Mouse (Mus musculus) thymus, adult 2 months (tissue): ENCODE data around the gene Aplp2. TPM values are rescaled to one million over a fixed set of nuclear protein-coding genes. Genes with fewer than 3 reads are reported as not detected.
A peak's percentile ranks its signal among the peaks of the same experiment; 100 is the strongest.

Experiments used
- DNase-seq: peaks from one replicate; pipeline ENCODE4 v3.0.0; 2021
- H3K27ac ChIP-seq: fragments of 200-500 bp; 2 replicates; pipeline ENCODE4 v1.5.1; 2012; ENCODE audit warnings: low read length, control low read depth; ENCODE audit not compliant: control insufficient read depth, insufficient read depth
- H3K27me3 ChIP-seq: fragments of 200-500 bp; 2 replicates; pipeline ENCODE4 v1.6.1; 2012; ENCODE audit warnings: mild to moderate bottlenecking, low read length, moderate library complexity, mixed read lengths; ENCODE audit not compliant: control insufficient read depth, insufficient read depth
- H3K36me3 ChIP-seq: fragments of 200-500 bp; 2 replicates; pipeline ENCODE4 v1.6.1; 2012; ENCODE audit warnings: mild to moderate bottlenecking, low read length, moderate library complexity; ENCODE audit not compliant: control insufficient read depth, insufficient read depth
- H3K4me1 ChIP-seq: fragments of 200-500 bp; replicated peaks from 2 replicates; pipeline ENCODE4 v1.6.1; 2012; ENCODE audit warnings: low read length; ENCODE audit not compliant: control insufficient read depth, insufficient read depth
- H3K4me3 ChIP-seq: fragments of 200-500 bp; 2 replicates; pipeline ENCODE4 v1.5.1; 2012; ENCODE audit warnings: mild to moderate bottlenecking, low read length, control low read depth, moderate library complexity; ENCODE audit not compliant: control insufficient read depth, insufficient read depth
- CTCF ChIP-seq: fragments of 200-500 bp; IDR thresholded peaks from 2 replicates; pipeline ENCODE4 v1.5.1; 2012; ENCODE audit warnings: mild to moderate bottlenecking, control low read depth, low read length, moderate library complexity, borderline replicate concordance; ENCODE audit not compliant: control insufficient read depth, poor library complexity, insufficient read depth; ENCODE audit errors: extremely low read depth
- POLR2A ChIP-seq: fragments of 200-500 bp; IDR thresholded peaks from 2 replicates; pipeline ENCODE4 v1.6.1; 2012; ENCODE audit warnings: mild to moderate bottlenecking, low read length, control low read depth, moderate library complexity; ENCODE audit not compliant: control insufficient read depth, poor library complexity, insufficient read depth; ENCODE audit errors: extremely low read depth
- WGBS: fragments of 180-500 bp; shearing (Covaris S2); methylation state at CpG from one replicate; pipeline ENCODE4 v1.1.7; 2018; 5-methylcytosine and 5-hydroxymethylcytosine counted together
- polyA plus RNA-seq: library from polyadenylated mRNA; depleted of rRNA; stranded (reverse); fragments of >200 nt; gene quantifications from 2 replicates; pipeline ENCODE4 v1.2.3, GENCODE M21; 2012

The Aplp2 gene
- polyA plus RNA-seq, 1 experiment = 188 TPM

- DNase-seq = no peak
- no peak for TF ChIP-seq CTCF
- no peak for TF ChIP-seq POLR2A
- no peak overlapping the region for H3K27ac ChIP-seq
- no peaks in the 10 kb centered on the region for H3K36me3 ChIP-seq
- WGBS = 95% methylated on average over 7 of the region's 7 CpGs
- no peaks in the 10 kb centered on the region for H3K27me3 ChIP-seq
- no peak overlapping the region for H3K4me3 ChIP-seq
- H3K4me1 ChIP-seq = no peaks in the 10 kb centered on the region
Measured at GRCm38 (mm10) chr9:31148135-31148534, 63.5 kb downstream of the Aplp2 start.

- H3K4me3 ChIP-seq = no peak overlapping the region
- WGBS = 59% methylated on average over 7 of the region's 7 CpGs
- H3K27me3 ChIP-seq = no peaks in the 10 kb centered on the region
- H3K27ac ChIP-seq = no peak overlapping the region
- H3K4me1 ChIP-seq = no peaks in the 10 kb centered on the region
- no peaks in the 10 kb centered on the region for H3K36me3 ChIP-seq
- TF ChIP-seq POLR2A = no peak
- no peak for TF ChIP-seq CTCF
- DNase-seq = no peak
Measured at GRCm38 (mm10) chr9:31145272-31145925, 66.2 kb downstream of the Aplp2 start.

- DNase-seq = no peak
- H3K27me3 ChIP-seq = no peaks in the 10 kb centered on the region
- 94% methylated on average over 1 of the region's 1 CpGs for WGBS
- no peak overlapping the region for H3K27ac ChIP-seq
- no peaks in the 10 kb centered on the region for H3K36me3 ChIP-seq
- no peaks in the 10 kb centered on the region for H3K4me1 ChIP-seq
- TF ChIP-seq POLR2A = no peak
- TF ChIP-seq CTCF = no peak
- H3K4me3 ChIP-seq = no peak overlapping the region
Measured at GRCm38 (mm10) chr9:31142924-31143323, 68.7 kb downstream of the Aplp2 start.

GRCm38 (mm10) chr9:31133131-31133530 lies 78.5 kb downstream of the Aplp2 start:
- WGBS = 84% methylated on average over 5 of the region's 5 CpGs
- no peak for DNase-seq

GRCm38 (mm10) chr9:31131205-31131968 lies 80.2 kb downstream of the Aplp2 start, which contains the start of gene St14:
TSS of gene St14 (minus strand) at chr9:31131853.
- peak; percentile 63 for DNase-seq
- WGBS = 1% methylated on average over 74 of the region's 74 CpGs
- Histone ChIP-seq H3K4me1 (peaks cover 24% of the 10 kb centered on the region), H3K27ac (no peak within 1 kb of the TSS), H3K36me3 (no peaks in the 10 kb centered on the region), H3K27me3 (peaks cover 4% of the 10 kb centered on the region; the same call in 1 of the 2 replicates), H3K4me3 (peak within 1 kb of the TSS; percentile 14)
- no peak for TF ChIP-seq CTCF
- no peak for TF ChIP-seq POLR2A

More at GRCm38 (mm10) chr9:31133131-31133530, 78.5 kb downstream of the Aplp2 start:
- peaks cover 24% of the 10 kb centered on the region for H3K4me1 ChIP-seq
- peaks cover 4% of the 10 kb centered on the region; the same call in 1 of the 2 replicates for H3K27me3 ChIP-seq
- no peak overlapping the region for H3K27ac ChIP-seq
- TF ChIP-seq POLR2A (no peak), CTCF (no peak)
- H3K4me3 ChIP-seq = no peak overlapping the region
- no peaks in the 10 kb centered on the region for H3K36me3 ChIP-seq

GRCm38 (mm10) chr9:31130357-31131204 lies 81.0 kb downstream of the Aplp2 start:
- Histone ChIP-seq H3K4me1 (peaks cover 24% of the 10 kb centered on the region), H3K27me3 (peaks cover 4% of the 10 kb centered on the region; the same call in 1 of the 2 replicates), H3K4me3 (peak overlapping the region; percentile 14), H3K36me3 (no peaks in the 10 kb centered on the region), H3K27ac (no peak overlapping the region)
- DNase-seq = no peak
- TF ChIP-seq CTCF = no peak
- TF ChIP-seq POLR2A = no peak
- WGBS = 2% methylated on average over 26 of the region's 26 CpGs
